Mouse (Mus musculus) left cerebral cortex, adult 2 months (tissue): ENCODE measurements around the gene Epha3. TPM values are rescaled to one million over a fixed set of nuclear protein-coding genes. Genes with fewer than 3 reads are reported as not detected.

Experiments
- DNase-seq, 2 experiments: peaks; one replicate each; pipeline ENCODE4 v3.0.0; 2021 to 2022; ENCODE audit warnings: low spot score in 2 of 2, mixed read lengths in 1 of 2; ENCODE audit errors: extremely low spot score in 1 of 2
- H3K27ac ChIP-seq: fragments of 200-600 bp; 2 replicates; pipeline ENCODE4 v1.8.1; 2022
- H3K4me3 ChIP-seq: fragments of 200-600 bp; 2 replicates; pipeline ENCODE4 v1.8.1; 2022
- CTCF ChIP-seq: fragments of 200-600 bp; IDR thresholded peaks from 2 replicates; pipeline ENCODE4 v1.8.1; 2022; ENCODE audit warnings: antibody characterized with exemption, mild to moderate bottlenecking, moderate library complexity
- intact Hi-C: fragments of 180-260 bp; cut with DNase I; formaldehyde crosslinking; loops from one replicate; pipeline ENCODE4 v1.15.1; 2025
- total RNA-seq, 2 experiments: library from RNA; stranded (reverse); gene quantifications; 2 replicates each; pipeline ENCODE4 v1.2.3; 2021

Gene Epha3
- total RNA-seq, 2 experiments from 2014 or later, result 11.8 to 16.1 TPM

GRCm38 (mm10) chr16:63780151-63780550 is 83.8 kb downstream of the Epha3 start:
- no peak overlapping the region for H3K27ac ChIP-seq
- no peak for TF ChIP-seq CTCF
- intact Hi-C loops, result no loop called here
- no peak overlapping the region for H3K4me3 ChIP-seq
- DNase-seq, result no peak

GRCm38 (mm10) chr16:63777811-63778210 is 86.2 kb downstream of the Epha3 start:
- H3K27ac ChIP-seq, result no peak overlapping the region
- intact Hi-C loops, result no loop called here
- TF ChIP-seq CTCF, result no peak
- DNase-seq, result no peak
- H3K4me3 ChIP-seq, result no peak overlapping the region

GRCm38 (mm10) chr16:63772566-63772965 is 91.4 kb downstream of the Epha3 start:
- intact Hi-C loops, result no loop called here
- no peak for TF ChIP-seq CTCF
- DNase-seq, result no peak
- H3K4me3 ChIP-seq, result no peak overlapping the region
- H3K27ac ChIP-seq, result no peak overlapping the region

GRCm38 (mm10) chr16:63767589-63767988 is 96.4 kb downstream of the Epha3 start:
- DNase-seq, result no peak
- Histone ChIP-seq H3K27ac (no peak overlapping the region), H3K4me3 (no peak overlapping the region; the same call in 1 of the 2 replicates)
- no peak for TF ChIP-seq CTCF
- intact Hi-C loops, result no loop called here

- TF ChIP-seq CTCF, result no peak
- DNase-seq, result no peak
- Histone ChIP-seq H3K4me3 (no peak overlapping the region), H3K27ac (no peak overlapping the region)
- intact Hi-C loops, result no loop called here
These were observed 102.8 kb downstream of the Epha3 start for GRCm38 (mm10) chr16:63761177-63761576.

GRCm38 (mm10) chr16:63760112-63760511 is 103.9 kb downstream of the Epha3 start:
- no peak for DNase-seq
- no peak overlapping the region for H3K27ac ChIP-seq
- intact Hi-C loops, result no loop called here
- H3K4me3 ChIP-seq, result no peak overlapping the region
- no peak for TF ChIP-seq CTCF

GRCm38 (mm10) chr16:63753052-63753451 is 110.9 kb downstream of the Epha3 start:
- DNase-seq, result no peak
- intact Hi-C loops, result no loop called here
- H3K27ac ChIP-seq, result no peak overlapping the region
- no peak overlapping the region for H3K4me3 ChIP-seq
- TF ChIP-seq CTCF, result no peak

- no peak for DNase-seq
- no peak for TF ChIP-seq CTCF
- Histone ChIP-seq H3K4me3 (no peak overlapping the region), H3K27ac (no peak overlapping the region)
- intact Hi-C loops, result no loop called here
These were observed 116.2 kb downstream of the Epha3 start for GRCm38 (mm10) chr16:63747817-63748216.

GRCm38 (mm10) chr16:63745465-63745864 is 118.5 kb downstream of the Epha3 start:
- DNase-seq, result no peak
- H3K27ac ChIP-seq, result no peak overlapping the region
- TF ChIP-seq CTCF, result no peak
- intact Hi-C loops, result no loop called here
- H3K4me3 ChIP-seq, result no peak overlapping the region

GRCm38 (mm10) chr16:63743208-63743854 is 120.6 kb downstream of the Epha3 start:
- intact Hi-C loops, result no loop called here
- no peak overlapping the region for H3K27ac ChIP-seq
- no peak overlapping the region for H3K4me3 ChIP-seq
- TF ChIP-seq CTCF, result no peak
- DNase-seq, result no peak

- Histone ChIP-seq H3K4me3 (no peak overlapping the region), H3K27ac (no peak overlapping the region)
- no peak for TF ChIP-seq CTCF
- no peak for DNase-seq
- intact Hi-C loops, result no loop called here
These were observed 144.7 kb downstream of the Epha3 start for GRCm38 (mm10) chr16:63719235-63719634.

GRCm38 (mm10) chr16:63717317-63717716 is 146.7 kb downstream of the Epha3 start:
- Histone ChIP-seq H3K27ac (no peak overlapping the region), H3K4me3 (no peak overlapping the region)
- intact Hi-C loops, result no loop called here
- DNase-seq, result no peak
- TF ChIP-seq CTCF, result no peak
